Mouse (Mus musculus) midbrain, embryonic 14.5 days (tissue): ENCODE results near the gene Ticrr. TPM values are rescaled to one million over a fixed set of nuclear protein-coding genes. Genes with fewer than 3 reads are reported as not detected.
A peak's percentile ranks its signal among the peaks of the same experiment; 100 is the strongest.

ENCODE experiments used
- ATAC-seq: fragments of 200-750 bp; cut with Nextera tagmentation; 2 replicates; pipeline ENCODE4 v1.8.0; 2017; ENCODE audit warnings: moderate number of reproducible peaks, moderate library complexity; ENCODE audit not compliant: low FRiP score, low TSS enrichment
- DNase-seq: peaks from one replicate; pipeline ENCODE4 v3.0.0-alpha.2; 2015
- H3K27ac ChIP-seq: fragments of 300-500 bp; sonication (generic); replicated peaks from 2 replicates; pipeline ENCODE4 v1.5.1; 2014; ENCODE audit warnings: mild to moderate bottlenecking, low read depth, low read length, moderate library complexity
- H3K27me3 ChIP-seq: fragments of 300-500 bp; sonication (generic); 2 replicates; pipeline ENCODE4 v1.6.1; 2014; ENCODE audit warnings: low read length, control low read depth, mixed read lengths; ENCODE audit not compliant: control insufficient read depth, insufficient read depth
- H3K36me3 ChIP-seq: fragments of 300-500 bp; sonication (generic); 2 replicates; pipeline ENCODE4 v1.6.1; 2014; ENCODE audit warnings: low read length, control low read depth; ENCODE audit not compliant: control insufficient read depth, insufficient read depth
- H3K4me1 ChIP-seq: fragments of 300-500 bp; sonication (generic); 2 replicates; pipeline ENCODE4 v1.6.1; 2014; ENCODE audit warnings: mild to moderate bottlenecking, antibody characterized with exemption, low read length, control low read depth; ENCODE audit not compliant: control insufficient read depth, insufficient read depth
- H3K4me2 ChIP-seq: fragments of 300-500 bp; sonication (generic); 2 replicates; pipeline ENCODE4 v1.6.1; 2014; ENCODE audit warnings: mild to moderate bottlenecking, low read length, moderate library complexity
- H3K4me3 ChIP-seq: fragments of 300-500 bp; sonication (generic); replicated peaks from 2 replicates; pipeline ENCODE4 v1.5.1; 2014; ENCODE audit warnings: low read depth, low read length
- H3K9ac ChIP-seq: fragments of 300-500 bp; sonication (generic); replicated peaks from 2 replicates; pipeline ENCODE4 v1.6.1; 2014; ENCODE audit warnings: mild to moderate bottlenecking, low read length, moderate library complexity
- H3K9me3 ChIP-seq: fragments of 300-500 bp; sonication (generic); 2 replicates; pipeline ENCODE4 v1.6.1; 2016; ENCODE audit warnings: low read length, control low read depth, mixed read lengths; ENCODE audit not compliant: control insufficient read depth
- WGBS: fragments of 180-500 bp; shearing (Covaris S2); extraction: QIAGEN DNeasy Blood & Tissue Kit; methylation state at CpG from one replicate; pipeline ENCODE4 v1.1.7; 2014; 5-methylcytosine and 5-hydroxymethylcytosine counted together
- polyA plus RNA-seq: library from polyadenylated mRNA; unstranded; fragments of >200 nt; fragmentation: Nextera tagmentation; extraction: Ambion mirVana; gene quantifications from 2 replicates; pipeline ENCODE4 v1.2.1, GENCODE M21; 2014

Gene Ticrr
- polyA plus RNA-seq: 1.3 and 2.5 TPM in 2 replicates

DNA sequence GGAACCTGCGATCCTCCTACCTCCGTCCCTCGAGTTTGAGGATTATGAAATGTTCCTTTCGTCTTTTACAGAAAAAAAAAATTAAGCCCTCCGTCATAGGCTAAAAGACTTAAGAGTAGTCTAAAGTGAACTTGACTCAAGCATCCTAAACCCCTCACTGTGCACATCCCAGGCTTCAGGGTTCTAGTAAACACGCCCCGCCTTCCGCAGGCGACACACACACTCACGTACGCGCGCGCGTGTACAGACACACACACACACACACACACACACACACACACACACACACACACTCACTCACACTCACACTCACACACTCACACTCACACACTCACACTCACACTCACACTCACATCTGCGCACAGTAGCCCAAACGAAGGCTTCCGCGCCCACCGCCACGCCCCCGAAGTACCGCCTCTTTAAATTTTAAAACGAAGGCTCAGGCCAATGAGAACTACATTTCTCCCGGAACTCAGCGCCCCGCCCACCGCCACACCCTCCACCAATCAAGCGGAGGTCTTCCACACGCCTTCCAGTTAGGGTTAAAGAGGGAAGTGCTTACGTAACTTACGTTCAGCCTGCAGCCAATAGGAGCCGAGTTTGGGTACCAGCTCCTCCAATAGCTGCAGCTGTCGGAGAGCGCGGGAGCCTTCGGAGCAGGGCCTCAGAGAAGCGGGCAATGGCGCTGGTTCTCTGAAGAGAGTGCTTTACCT, at the start of gene Ticrr:
TSS of gene Ticrr (plus strand) at position 619 of the 713 bp plus-strand sequence.
- H3K4me3 ChIP-seq: peak within 1 kb of the TSS; percentile 79
- peaks cover 11% of the 10 kb centered on the region; the same call in 1 of the 2 replicates for H3K4me1 ChIP-seq
- no peaks in the 10 kb centered on the region for H3K27me3 ChIP-seq
- H3K36me3 ChIP-seq: no peaks in the 10 kb centered on the region
- WGBS: under 1% methylated on average over 39 of the region's 39 CpGs
- no peaks in the 10 kb centered on the region for H3K9me3 ChIP-seq
- no peak within 1 kb of the TSS for H3K27ac ChIP-seq
- ATAC-seq: peak; percentile 100
- peak; percentile 97 for DNase-seq
- H3K9ac ChIP-seq: peak within 1 kb of the TSS; percentile 62
- peak within 1 kb of the TSS; percentile 100 for H3K4me2 ChIP-seq

DNA sequence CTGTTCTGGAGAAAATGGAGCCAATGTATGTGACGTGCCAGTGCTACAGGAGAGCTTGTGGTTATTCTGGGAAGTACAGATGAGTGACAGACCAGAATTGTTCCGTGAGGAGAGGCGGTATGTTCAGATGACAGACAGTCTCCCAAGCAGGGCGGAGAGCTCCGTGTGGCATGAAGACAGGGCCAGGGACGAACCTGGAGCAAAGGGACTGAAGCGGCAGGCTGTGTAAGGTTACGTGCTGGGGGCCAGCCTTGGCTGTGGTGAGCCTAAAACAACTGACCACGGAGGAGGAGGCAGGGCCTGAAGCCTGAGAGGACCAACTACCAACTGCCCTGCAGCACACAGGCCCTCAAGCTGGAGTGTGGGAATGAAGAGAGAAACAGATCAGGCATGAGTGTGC, 48.1 kb upstream of the Ticrr start:
- Histone ChIP-seq H3K27ac (no peak overlapping the region), H3K9ac (no peak overlapping the region), H3K9me3 (no peaks in the 10 kb centered on the region), H3K27me3 (peaks cover 16% of the 10 kb centered on the region), H3K4me3 (no peak overlapping the region), H3K36me3 (no peaks in the 10 kb centered on the region), H3K4me1 (peaks cover 12% of the 10 kb centered on the region), H3K4me2 (no peak overlapping the region)
- ATAC-seq: no peak
- 76% methylated on average over 9 of the region's 9 CpGs for WGBS
- no peak for DNase-seq

DNA sequence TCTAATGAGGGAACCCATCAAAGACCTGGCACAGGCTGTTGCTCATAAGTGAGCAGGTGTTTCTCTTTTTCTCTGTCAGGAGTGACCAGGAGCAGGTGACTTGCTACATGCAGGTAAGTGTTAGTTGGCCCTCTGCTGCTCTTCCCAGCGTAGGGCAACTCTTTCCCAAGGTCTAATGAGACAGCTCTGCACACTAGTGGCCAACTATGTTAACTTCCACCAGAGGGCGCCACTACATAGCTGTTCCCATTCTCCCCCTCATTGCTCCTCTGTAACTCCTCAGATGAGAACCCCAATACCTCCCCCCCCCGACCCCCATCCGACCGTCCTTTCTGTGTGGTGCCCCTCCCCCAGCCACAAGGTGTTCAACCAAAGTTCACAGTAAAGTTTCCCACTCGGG, 47.2 kb upstream of the Ticrr start:
- Histone ChIP-seq H3K4me2 (no peak overlapping the region), H3K4me1 (peaks cover 9% of the 10 kb centered on the region; the same call in 1 of the 2 replicates), H3K9me3 (no peaks in the 10 kb centered on the region), H3K36me3 (no peaks in the 10 kb centered on the region), H3K4me3 (no peak overlapping the region), H3K9ac (no peak overlapping the region), H3K27me3 (peaks cover 19% of the 10 kb centered on the region), H3K27ac (no peak overlapping the region)
- no peak for ATAC-seq
- DNase-seq: peak; percentile 72
- WGBS: 12% methylated on average over 6 of the region's 6 CpGs

DNA sequence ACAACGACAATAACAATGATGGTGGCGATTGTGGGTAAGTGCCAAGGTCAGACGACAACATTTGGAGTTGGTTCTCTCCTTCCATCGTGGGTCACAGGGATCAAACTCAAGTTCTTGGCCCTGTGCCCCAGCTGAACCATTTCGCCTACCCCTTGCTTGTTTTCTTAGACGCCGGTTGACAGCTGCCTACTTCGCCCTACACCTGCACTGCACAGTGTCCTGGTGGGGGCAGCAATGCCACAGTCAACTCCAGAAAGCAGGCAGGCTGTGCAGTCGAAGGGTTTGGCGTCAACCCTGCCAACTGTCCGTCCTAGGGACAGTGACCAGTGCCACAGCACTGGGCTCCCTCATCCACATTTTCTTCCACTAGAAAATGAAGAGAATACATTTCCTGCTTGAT, 46.7 kb upstream of the Ticrr start:
- Histone ChIP-seq H3K9me3 (no peaks in the 10 kb centered on the region), H3K27ac (no peak overlapping the region), H3K36me3 (no peaks in the 10 kb centered on the region), H3K4me3 (no peak overlapping the region), H3K4me1 (peaks cover 9% of the 10 kb centered on the region; the same call in 1 of the 2 replicates), H3K9ac (no peak overlapping the region), H3K27me3 (peaks cover 15% of the 10 kb centered on the region), H3K4me2 (no peak overlapping the region)
- 63% methylated on average over 11 of the region's 11 CpGs for WGBS
- DNase-seq (no peak), ATAC-seq (no peak)

DNA sequence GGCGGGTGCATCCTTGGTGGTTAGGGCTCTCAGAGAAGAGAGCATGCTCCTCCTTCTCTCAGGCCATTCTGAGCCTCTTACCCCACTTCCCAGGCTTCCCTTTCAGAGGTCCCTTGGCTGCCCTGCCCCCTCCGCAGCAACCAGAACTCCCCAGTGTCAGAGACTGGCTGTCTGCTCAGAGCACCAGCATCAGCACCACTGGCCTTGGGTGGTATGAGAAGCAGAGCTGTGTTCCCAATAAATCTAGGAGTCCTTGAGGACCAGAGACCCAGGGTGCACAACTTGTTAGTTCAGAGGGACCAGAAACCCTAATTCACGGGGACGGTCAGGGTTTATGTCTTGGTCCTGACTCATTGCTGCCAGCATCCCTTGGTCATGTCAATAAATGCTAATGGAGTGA, 45.0 kb upstream of the Ticrr start:
- Histone ChIP-seq H3K27ac (no peak overlapping the region), H3K27me3 (peaks cover 15% of the 10 kb centered on the region), H3K9ac (no peak overlapping the region), H3K4me1 (0 out of 2 replicates have a peak, but pooled peaks cover 4% of the 10 kb centered on the region), H3K4me2 (no peak overlapping the region), H3K36me3 (no peaks in the 10 kb centered on the region), H3K9me3 (no peaks in the 10 kb centered on the region), H3K4me3 (no peak overlapping the region)
- 81% methylated on average over 4 of the region's 4 CpGs for WGBS
- DNase-seq: no peak
- ATAC-seq: no peak

DNA sequence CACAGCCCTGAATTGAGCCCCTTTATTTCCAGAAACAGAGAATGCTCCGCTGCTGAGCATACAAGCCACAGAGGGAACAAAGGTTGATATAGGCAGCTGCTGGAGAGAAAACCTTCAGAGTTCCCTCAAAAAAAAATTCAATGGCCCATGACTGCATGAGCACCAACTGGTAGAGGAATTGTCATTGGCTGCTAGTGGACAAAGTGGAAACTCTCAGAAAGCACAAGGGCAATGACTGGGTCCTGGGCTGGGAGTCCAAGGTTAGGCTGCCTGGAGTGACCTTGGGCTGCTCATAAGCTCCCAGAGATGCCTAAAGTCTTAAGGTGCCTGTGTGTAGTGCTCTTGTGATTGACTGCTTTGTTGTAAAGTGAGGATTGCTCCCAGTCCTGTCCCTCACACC, 44.1 kb upstream of the Ticrr start:
- Histone ChIP-seq H3K27ac (no peak overlapping the region), H3K4me3 (no peak overlapping the region), H3K27me3 (peaks cover 15% of the 10 kb centered on the region), H3K9me3 (no peaks in the 10 kb centered on the region), H3K36me3 (no peaks in the 10 kb centered on the region), H3K4me2 (no peak overlapping the region), H3K9ac (no peak overlapping the region), H3K4me1 (0 out of 2 replicates have a peak, but pooled peaks cover 4% of the 10 kb centered on the region)
- ATAC-seq (no peak), DNase-seq (no peak)
- WGBS: 51% methylated on average over 1 of the region's 1 CpGs

DNA sequence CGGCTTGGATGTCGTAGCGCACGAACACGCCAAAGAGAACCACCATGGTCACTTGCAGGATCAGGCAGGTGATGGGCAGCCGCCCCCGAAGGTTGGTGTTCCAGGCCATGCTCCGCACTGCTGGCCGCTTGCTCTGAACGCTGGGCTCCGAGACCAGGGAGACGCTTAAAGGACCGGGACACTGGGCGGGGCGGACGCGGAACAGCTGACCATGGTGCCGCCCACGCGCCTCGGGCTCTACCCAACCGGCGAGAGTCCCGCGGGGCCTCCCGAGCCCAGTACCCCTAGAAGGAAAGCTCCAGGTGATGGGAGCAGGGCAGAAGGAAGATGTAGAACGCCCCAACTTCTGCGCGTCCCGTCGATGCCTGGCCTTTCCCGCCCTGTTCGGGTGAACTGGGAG, 42.6 kb upstream of the Ticrr start, which contains the start of gene Rhcg:
TSS of gene Rhcg (minus strand) at position 240 of the 400 bp plus-strand sequence.
- Histone ChIP-seq H3K4me2 (peak within 1 kb of the TSS; percentile 33), H3K4me1 (0 out of 2 replicates have a peak, but pooled peaks cover 4% of the 10 kb centered on the region), H3K9me3 (no peaks in the 10 kb centered on the region), H3K27me3 (peaks cover 15% of the 10 kb centered on the region), H3K9ac (no peak within 1 kb of the TSS), H3K27ac (no peak within 1 kb of the TSS), H3K4me3 (peak within 1 kb of the TSS; percentile 12; the same call in 1 of the 2 replicates), H3K36me3 (no peaks in the 10 kb centered on the region)
- ATAC-seq (no peak), DNase-seq (no peak)
- WGBS: 9% methylated on average over 33 of the region's 33 CpGs

DNA sequence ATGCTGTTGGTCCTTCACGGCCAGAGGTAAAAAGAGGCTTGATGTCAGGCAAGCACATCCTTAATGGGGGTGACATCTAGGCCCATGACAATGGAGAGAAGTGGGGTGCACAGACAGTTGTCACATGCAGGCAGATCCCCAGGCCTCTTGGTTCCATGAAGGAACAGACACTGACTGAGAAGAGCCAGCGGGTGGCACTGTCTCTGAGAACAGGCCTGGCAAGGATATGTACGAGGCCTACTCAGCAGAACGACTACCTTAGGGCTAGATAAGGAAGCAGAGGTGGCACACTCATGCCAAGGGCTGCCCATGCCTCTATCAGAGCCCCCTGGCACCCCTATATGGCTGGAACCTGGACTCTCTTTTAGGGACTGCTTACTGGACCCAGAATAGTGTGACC, 40.5 kb upstream of the Ticrr start:
- no peak for ATAC-seq
- no peak for DNase-seq

DNA sequence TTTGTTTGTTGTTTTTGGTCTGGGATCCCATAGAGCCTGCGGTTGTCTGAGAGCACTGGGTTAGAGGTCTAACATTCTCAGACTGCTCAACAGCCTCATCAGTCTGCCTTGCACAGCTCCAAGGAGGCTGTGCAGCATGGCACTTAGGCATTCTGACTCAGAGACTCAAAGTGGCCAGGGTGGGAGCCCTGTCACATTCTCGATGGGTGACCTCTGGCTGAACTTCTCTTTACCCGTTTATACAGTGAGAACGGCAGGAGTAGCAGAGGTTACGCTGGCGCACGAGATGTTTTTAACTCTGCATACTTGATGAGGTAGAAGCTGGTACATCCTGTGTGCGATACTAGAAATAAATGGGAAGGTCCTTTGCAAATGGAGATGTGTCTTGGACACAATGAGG, 36.9 kb upstream of the Ticrr start:
- DNase-seq (no peak), ATAC-seq (no peak)
- 82% methylated on average over 8 of the region's 8 CpGs for WGBS

More for the DNA sequence above, 40.5 kb upstream of the Ticrr start:
- no peaks in the 10 kb centered on the region for H3K9me3 ChIP-seq
- WGBS: 68% methylated on average over 4 of the region's 4 CpGs
- no peak overlapping the region for H3K27ac ChIP-seq
- H3K4me2 ChIP-seq: no peak overlapping the region
- peaks cover 15% of the 10 kb centered on the region for H3K27me3 ChIP-seq
- no peak overlapping the region for H3K4me3 ChIP-seq
- no peaks in the 10 kb centered on the region for H3K36me3 ChIP-seq
- H3K9ac ChIP-seq: no peak overlapping the region
- 0 out of 2 replicates have a peak, but pooled peaks cover 4% of the 10 kb centered on the region for H3K4me1 ChIP-seq

More for the DNA sequence above, 36.9 kb upstream of the Ticrr start:
- H3K27ac ChIP-seq: no peak overlapping the region
- no peaks in the 10 kb centered on the region for H3K4me1 ChIP-seq
- H3K9me3 ChIP-seq: no peaks in the 10 kb centered on the region
- no peak overlapping the region for H3K4me2 ChIP-seq
- no peaks in the 10 kb centered on the region for H3K36me3 ChIP-seq
- H3K27me3 ChIP-seq: no peaks in the 10 kb centered on the region; the same call in 1 of the 2 replicates
- no peak overlapping the region for H3K4me3 ChIP-seq
- H3K9ac ChIP-seq: no peak overlapping the region
